Mouse (Mus musculus) c-Kit-positive CD71-positive TER-119-negative erythroid progenitor cells, embryonic 14.5 days (primary cell): ENCODE measurements at regions not wholly inside any gene's neighbourhood (a gene's known extent, or its start where the extent isn't known, plus 50 kb on each side); places are given as distances from the start of the nearest gene placed in this dataset.
A peak's percentile ranks its signal among the peaks of the same experiment; 100 is the strongest.

Source experiments
- DNase-seq: peaks from one replicate; pipeline ENCODE4 v3.0.0-alpha.2; 2013; ENCODE audit warnings: low read depth

GRCm38 (mm10) chr15:97188545-97188944, 58.4 kb upstream of the Pced1b start:
- DNase-seq, result no peak

GRCm38 (mm10) chr15:97187831-97188230, 59.1 kb upstream of the Pced1b start:
- DNase-seq, result no peak

- DNase-seq, result no peak
Measured at GRCm38 (mm10) chr15:97186034-97186433, 60.9 kb upstream of the Pced1b start.

- no peak for DNase-seq
Measured at GRCm38 (mm10) chr15:97182617-97183038, 64.3 kb upstream of the Pced1b start.

GRCm38 (mm10) chr15:97180970-97181669, 65.8 kb upstream of the Pced1b start:
- no peak for DNase-seq

GRCm38 (mm10) chr15:97178286-97178685, 68.6 kb upstream of the Pced1b start:
- no peak for DNase-seq

- no peak for DNase-seq
Measured at GRCm38 (mm10) chr15:97177806-97178205, 69.1 kb upstream of the Pced1b start.

GRCm38 (mm10) chr15:97174989-97175388, 71.9 kb upstream of the Pced1b start:
- DNase-seq, result no peak

GRCm38 (mm10) chr15:97173233-97173632, 73.7 kb upstream of the Pced1b start:
- no peak for DNase-seq

- DNase-seq, result no peak
Measured at GRCm38 (mm10) chr15:97170074-97170473, 76.8 kb upstream of the Pced1b start.

- no peak for DNase-seq
Measured at GRCm38 (mm10) chr15:97169381-97169780, 77.5 kb upstream of the Pced1b start.

- no peak for DNase-seq
Measured at GRCm38 (mm10) chr15:97167116-97167515, 79.8 kb upstream of the Pced1b start.

- DNase-seq, result no peak
Measured at GRCm38 (mm10) chr15:97164616-97165015, 82.3 kb upstream of the Pced1b start.

- no peak for DNase-seq
Measured at GRCm38 (mm10) chr15:97163971-97164370, 82.9 kb upstream of the Pced1b start.

GRCm38 (mm10) chr15:97163090-97163489, 83.8 kb upstream of the Pced1b start:
- no peak for DNase-seq

- no peak for DNase-seq
Measured at GRCm38 (mm10) chr15:97162305-97162704, 84.6 kb upstream of the Pced1b start.

GRCm38 (mm10) chr15:97161530-97161929, 85.4 kb upstream of the Pced1b start:
- no peak for DNase-seq

- no peak for DNase-seq
Measured at GRCm38 (mm10) chr15:97152354-97152753, 94.6 kb upstream of the Pced1b start.

GRCm38 (mm10) chr15:97151793-97152192, 95.1 kb upstream of the Pced1b start:
- no peak for DNase-seq

GRCm38 (mm10) chr15:97150983-97151735, 95.4 kb upstream of the Slc38a4 start:
- no peak for DNase-seq

- no peak for DNase-seq
Measured at GRCm38 (mm10) chr15:97141958-97142357, 86.2 kb upstream of the Slc38a4 start.

GRCm38 (mm10) chr15:97138265-97138664, 82.5 kb upstream of the Slc38a4 start:
- DNase-seq, result no peak

- DNase-seq, result peak; percentile 32
Measured at GRCm38 (mm10) chr15:97135291-97135690, 79.5 kb upstream of the Slc38a4 start.

GRCm38 (mm10) chr15:97127771-97128170, 72.0 kb upstream of the Slc38a4 start:
- no peak for DNase-seq
